Mouse (Mus musculus) heart, postnatal 0 days (tissue): ENCODE results near the gene Prkg1. TPM values are rescaled to one million over a fixed set of nuclear protein-coding genes. Genes with fewer than 3 reads are reported as not detected.
A peak's percentile ranks its signal among the peaks of the same experiment; 100 is the strongest.

Experiments
- ATAC-seq: fragments of 200-750 bp; cut with Nextera tagmentation; 2 replicates; pipeline ENCODE4 v1.8.0; 2017; ENCODE audit warnings: low read depth, moderate number of reproducible peaks, moderate library complexity; ENCODE audit not compliant: insufficient read depth
- DNase-seq: peaks from one replicate; pipeline ENCODE4 v3.0.0-alpha.2; 2016; ENCODE audit warnings: low spot score
- H3K27ac ChIP-seq: fragments of 300-500 bp; sonication (generic); 2 replicates; pipeline ENCODE4 v1.5.1; 2014; ENCODE audit warnings: low read depth, mild to moderate bottlenecking
- H3K27me3 ChIP-seq: fragments of 300-500 bp; sonication (generic); 2 replicates; pipeline ENCODE4 v1.6.1; 2014; ENCODE audit warnings: low read length, mixed read lengths; ENCODE audit not compliant: control insufficient read depth, insufficient read depth
- H3K36me3 ChIP-seq: fragments of 300-500 bp; sonication (generic); replicated peaks from 2 replicates; pipeline ENCODE4 v1.6.1; 2014; ENCODE audit warnings: low read length, mixed read lengths; ENCODE audit not compliant: control insufficient read depth, insufficient read depth
- H3K4me1 ChIP-seq: fragments of 300-500 bp; sonication (generic); 2 replicates; pipeline ENCODE4 v1.6.1; 2014; ENCODE audit warnings: antibody characterized with exemption; ENCODE audit not compliant: control insufficient read depth, insufficient read depth
- H3K4me2 ChIP-seq: fragments of 300-500 bp; sonication (generic); 2 replicates; pipeline ENCODE4 v1.6.1; 2014; ENCODE audit warnings: low read depth, mild to moderate bottlenecking, low read length, moderate library complexity
- H3K4me3 ChIP-seq: fragments of 300-500 bp; sonication (generic); 2 replicates; pipeline ENCODE4 v1.5.1; 2014; ENCODE audit warnings: low read depth, low read length
- H3K9ac ChIP-seq: fragments of 300-500 bp; sonication (generic); replicated peaks from 2 replicates; pipeline ENCODE4 v1.6.1; 2014; ENCODE audit warnings: low read depth, low read length, mixed read lengths
- H3K9me3 ChIP-seq: fragments of 300-500 bp; sonication (generic); replicated peaks from 2 replicates; pipeline ENCODE4 v1.6.1; 2016; ENCODE audit warnings: low read length; ENCODE audit not compliant: control insufficient read depth
- CTCF ChIP-seq: IDR thresholded peaks from 2 replicates; pipeline ENCODE4 v1.5.1; 2016; ENCODE audit warnings: antibody characterized with exemption, control low read depth, low read depth
- EP300 ChIP-seq: IDR thresholded peaks from 2 replicates; pipeline ENCODE4 v1.6.1; 2016; ENCODE audit warnings: antibody characterized with exemption, low read depth
- WGBS: fragments of 180-500 bp; shearing (Covaris S2); extraction: QIAGEN DNeasy Blood & Tissue Kit; methylation state at CpG from one replicate; pipeline ENCODE4 v1.1.7; 2014; 5-methylcytosine and 5-hydroxymethylcytosine counted together
- polyA plus RNA-seq: library from polyadenylated mRNA; unstranded; fragments of >200 nt; fragmentation: Nextera tagmentation; extraction: Ambion mirVana; gene quantifications from 2 replicates; pipeline ENCODE4 v1.2.1, GENCODE M21; 2015
- total RNA-seq: library from RNA; depleted of rRNA; stranded (reverse); fragments of >200 nt; gene quantifications from 2 replicates; pipeline ENCODE4 v1.2.3, GENCODE M21; 2014; ENCODE audit warnings: low replicate concordance

The Prkg1 gene
- total and polyA plus RNA-seq, 2 experiments from 2014 or later: 4.5 to 14.6 TPM

DNA sequence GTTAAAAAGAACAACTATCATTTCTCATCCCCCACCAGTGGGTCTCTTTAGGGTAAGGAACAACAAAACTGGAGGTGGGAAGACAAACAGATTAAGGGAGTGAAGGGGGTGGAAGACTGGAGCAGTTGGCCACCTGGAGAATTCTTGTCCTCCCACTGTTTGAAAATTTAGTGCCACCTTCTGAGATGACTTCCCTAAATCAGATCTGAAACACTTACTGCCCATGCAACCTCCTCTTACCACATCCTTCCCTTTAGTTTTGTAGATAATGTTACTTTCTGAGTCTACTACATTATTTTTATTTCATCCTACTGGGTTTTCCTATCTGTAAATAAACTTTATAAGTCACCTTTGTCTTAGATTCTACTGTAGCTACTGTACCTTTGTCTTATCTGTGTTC is 304.6 kb downstream of the Prkg1 start:
- Histone ChIP-seq H3K4me2 (no peak overlapping the region), H3K36me3 (no peaks in the 10 kb centered on the region), H3K27ac (no peak overlapping the region), H3K4me1 (no peaks in the 10 kb centered on the region), H3K27me3 (no peaks in the 10 kb centered on the region), H3K4me3 (no peak overlapping the region), H3K9ac (no peak overlapping the region), H3K9me3 (no peaks in the 10 kb centered on the region)
- TF ChIP-seq CTCF: no peak
- TF ChIP-seq EP300: no peak
- ATAC-seq (no peak), DNase-seq (no peak)

GRCm38 (mm10) chr19:31444101-31444500 is 320.7 kb downstream of the Prkg1 start:
- no peak for DNase-seq
- H3K4me2 ChIP-seq: no peak overlapping the region
- no peaks in the 10 kb centered on the region for H3K9me3 ChIP-seq
- 55% methylated on average over 1 of the region's 1 CpGs for WGBS
- no peaks in the 10 kb centered on the region for H3K4me1 ChIP-seq
- no peak overlapping the region for H3K27ac ChIP-seq
- no peak for ATAC-seq
- H3K36me3 ChIP-seq: no peaks in the 10 kb centered on the region
- TF ChIP-seq CTCF: no peak
- TF ChIP-seq EP300: no peak
- H3K27me3 ChIP-seq: no peaks in the 10 kb centered on the region
- no peak overlapping the region for H3K4me3 ChIP-seq
- H3K9ac ChIP-seq: no peak overlapping the region

DNA sequence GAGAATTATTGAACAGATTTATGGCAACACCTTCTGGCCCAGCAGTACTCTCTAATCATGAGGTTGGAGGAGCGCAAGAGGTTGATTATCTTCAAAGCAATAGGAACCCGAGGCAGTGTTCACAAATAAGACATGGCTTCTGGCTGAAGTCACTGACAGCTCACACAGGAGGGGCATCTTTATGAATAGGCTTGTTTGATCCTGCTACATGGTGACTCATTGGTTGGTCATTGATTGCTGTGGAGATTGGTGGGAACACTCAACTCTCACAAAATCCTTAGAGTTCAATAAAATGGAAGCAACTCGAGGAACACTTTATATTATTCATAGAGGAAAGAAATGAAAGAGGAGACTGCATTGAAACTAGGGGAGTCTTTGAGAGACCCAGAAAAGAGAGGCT is 322.5 kb downstream of the Prkg1 start:
- ATAC-seq: no peak
- H3K4me2 ChIP-seq: no peak overlapping the region
- no peak for DNase-seq
- 67% methylated on average over 3 of the region's 3 CpGs for WGBS
- H3K9ac ChIP-seq: no peak overlapping the region
- H3K9me3 ChIP-seq: no peaks in the 10 kb centered on the region
- H3K27ac ChIP-seq: no peak overlapping the region
- H3K36me3 ChIP-seq: no peaks in the 10 kb centered on the region
- no peaks in the 10 kb centered on the region for H3K27me3 ChIP-seq
- no peak overlapping the region for H3K4me3 ChIP-seq
- TF ChIP-seq EP300 (no peak), CTCF (no peak)
- H3K4me1 ChIP-seq: no peaks in the 10 kb centered on the region

GRCm38 (mm10) chr19:31433446-31433845 is 331.4 kb downstream of the Prkg1 start:
- no peak overlapping the region for H3K4me2 ChIP-seq
- 79% methylated on average over 1 of the region's 1 CpGs for WGBS
- no peak overlapping the region for H3K4me3 ChIP-seq
- ATAC-seq (no peak), DNase-seq (no peak)
- no peaks in the 10 kb centered on the region for H3K36me3 ChIP-seq
- TF ChIP-seq EP300 (no peak), CTCF (no peak)
- H3K27ac ChIP-seq: no peak overlapping the region
- H3K9ac ChIP-seq: no peak overlapping the region
- H3K4me1 ChIP-seq: no peaks in the 10 kb centered on the region
- H3K9me3 ChIP-seq: no peaks in the 10 kb centered on the region
- no peaks in the 10 kb centered on the region for H3K27me3 ChIP-seq

- no peaks in the 10 kb centered on the region for H3K27me3 ChIP-seq
- TF ChIP-seq CTCF (no peak), EP300 (no peak)
- no peaks in the 10 kb centered on the region for H3K4me1 ChIP-seq
- H3K9me3 ChIP-seq: no peaks in the 10 kb centered on the region
- no peak overlapping the region for H3K4me3 ChIP-seq
- H3K27ac ChIP-seq: no peak overlapping the region
- H3K9ac ChIP-seq: no peak overlapping the region
- 74% methylated on average over 2 of the region's 2 CpGs for WGBS
- H3K36me3 ChIP-seq: no peaks in the 10 kb centered on the region
- ATAC-seq: no peak
- DNase-seq: no peak
- no peak overlapping the region for H3K4me2 ChIP-seq
Observed at GRCm38 (mm10) chr19:31431411-31431810, 333.4 kb downstream of the Prkg1 start.

DNA sequence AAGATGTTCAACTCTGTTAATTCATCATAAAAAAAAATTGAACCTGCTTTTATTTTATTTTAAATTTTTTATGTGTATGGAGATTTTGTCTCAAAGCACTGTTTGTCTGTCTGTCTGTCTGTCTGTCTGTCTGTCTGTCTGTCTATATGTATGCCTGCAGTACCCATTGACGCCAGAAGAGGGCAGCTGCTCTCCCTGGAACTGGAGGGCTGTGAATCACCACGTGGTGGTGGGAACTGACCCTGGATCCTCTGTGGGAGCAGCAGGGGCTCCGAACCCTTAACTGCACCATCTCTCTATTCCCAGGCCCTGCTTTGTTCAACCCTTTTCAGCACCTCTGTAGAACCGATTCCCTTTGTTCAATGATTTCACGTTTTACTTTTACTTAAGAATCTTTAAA is 338.7 kb downstream of the Prkg1 start:
- 76% methylated on average over 5 of the region's 5 CpGs for WGBS
- Histone ChIP-seq H3K4me3 (no peak overlapping the region), H3K9ac (no peak overlapping the region), H3K4me2 (no peak overlapping the region), H3K27me3 (no peaks in the 10 kb centered on the region), H3K27ac (no peak overlapping the region), H3K4me1 (0 out of 2 replicates have a peak, but pooled peaks cover 5% of the 10 kb centered on the region), H3K36me3 (no peaks in the 10 kb centered on the region), H3K9me3 (no peaks in the 10 kb centered on the region)
- DNase-seq (no peak), ATAC-seq (no peak)
- peak; percentile 35 for TF ChIP-seq CTCF
- no peak for TF ChIP-seq EP300
